Mouse (Mus musculus) brain, embryonic 18.5 days (tissue): ENCODE data around the gene Glis3.

Source experiments
- DNase-seq: peaks from one replicate; pipeline ENCODE4 v3.0.0-alpha.2; 2012; ENCODE audit warnings: low read depth, low spot score

Glis3 gene

DNA sequence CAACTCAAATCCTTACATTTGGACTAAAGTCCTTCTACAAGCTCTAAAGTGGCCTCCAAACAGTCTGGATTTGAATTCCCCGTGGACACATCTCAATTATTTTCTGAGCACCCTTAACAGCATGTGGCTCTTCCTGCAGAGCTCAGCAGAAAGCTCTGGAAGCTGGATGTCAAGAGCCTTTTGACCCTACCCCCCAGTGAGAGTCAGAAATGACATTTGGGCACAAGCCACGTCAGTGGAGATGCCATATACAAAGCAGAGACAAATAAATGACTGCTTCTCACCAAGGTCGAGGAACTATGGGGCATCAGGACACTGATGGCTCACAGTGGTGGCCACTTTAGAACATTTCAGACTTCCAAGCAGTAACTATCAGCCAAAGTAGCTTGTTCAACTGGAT is 146.3 kb downstream of the Glis3 start:
- no peak for DNase-seq

DNA sequence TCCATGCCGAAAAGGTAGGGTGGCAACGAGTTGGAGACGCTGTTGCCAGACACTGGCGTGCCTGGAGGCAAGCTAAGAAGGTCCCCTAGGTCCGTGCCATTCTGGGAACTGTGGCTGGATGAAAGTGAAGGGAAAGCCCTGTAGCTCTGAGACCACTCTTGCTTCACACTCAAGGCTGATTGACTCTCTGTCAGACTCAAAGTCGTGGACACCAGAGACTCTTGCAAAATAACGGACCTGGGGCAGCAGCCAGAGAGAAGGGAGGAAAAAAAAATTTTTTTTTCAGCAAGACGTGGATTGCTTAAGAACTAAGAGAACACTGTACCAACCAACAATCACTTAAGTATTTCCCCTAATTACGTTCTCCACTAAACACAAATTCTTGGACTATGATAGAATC is 148.1 kb downstream of the Glis3 start:
- DNase-seq = no peak

DNA sequence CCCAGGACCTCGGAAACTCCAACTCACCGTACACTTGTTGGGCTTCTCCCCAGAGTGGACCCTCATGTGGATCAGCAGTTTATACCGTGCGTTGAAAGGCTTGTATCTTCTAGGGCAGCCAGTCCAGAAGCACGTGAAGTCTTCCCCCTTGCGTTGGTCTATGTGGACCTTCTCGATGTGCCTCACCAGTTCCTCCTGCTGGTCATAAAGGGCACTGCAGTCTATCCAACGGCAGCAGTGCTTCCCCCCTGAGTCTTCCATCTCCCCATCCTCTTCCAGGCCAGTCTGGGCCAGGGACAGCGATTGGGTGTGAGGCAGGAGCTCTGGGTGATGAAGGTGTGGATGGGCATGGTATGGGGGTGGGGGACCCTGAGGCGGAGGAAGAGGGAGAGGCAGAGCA is 149.0 kb downstream of the Glis3 start:
- DNase-seq = no peak

- no peak for DNase-seq
These were observed 150.9 kb downstream of the Glis3 start for GRCm38 (mm10) chr19:28529006-28529405.

DNA sequence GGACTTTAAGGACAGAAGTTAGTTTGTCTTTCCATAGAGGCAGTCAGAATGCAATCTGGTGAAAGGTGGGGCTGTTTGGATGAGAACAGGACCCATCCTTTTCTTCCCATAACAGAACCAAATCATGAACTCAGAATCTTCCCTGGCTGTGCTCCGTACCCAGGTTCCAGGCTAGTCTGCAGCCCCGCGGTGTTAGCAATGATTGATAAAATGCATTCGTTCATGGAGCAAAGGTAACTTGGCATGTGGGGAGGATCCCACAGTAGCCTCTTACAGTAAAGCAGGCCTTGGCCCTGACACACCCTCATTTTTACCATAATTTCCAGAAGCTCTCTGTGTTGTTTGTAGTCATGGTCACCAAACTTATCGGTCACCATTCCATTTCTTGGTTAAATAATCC is 152.4 kb downstream of the Glis3 start:
- DNase-seq = no peak

- DNase-seq = no peak
These were observed 154.5 kb downstream of the Glis3 start for GRCm38 (mm10) chr19:28525331-28525730.

GRCm38 (mm10) chr19:28522289-28522688 is 157.6 kb downstream of the Glis3 start:
- no peak for DNase-seq

GRCm38 (mm10) chr19:28520761-28521181 is 159.1 kb downstream of the Glis3 start:
- DNase-seq = no peak

DNA sequence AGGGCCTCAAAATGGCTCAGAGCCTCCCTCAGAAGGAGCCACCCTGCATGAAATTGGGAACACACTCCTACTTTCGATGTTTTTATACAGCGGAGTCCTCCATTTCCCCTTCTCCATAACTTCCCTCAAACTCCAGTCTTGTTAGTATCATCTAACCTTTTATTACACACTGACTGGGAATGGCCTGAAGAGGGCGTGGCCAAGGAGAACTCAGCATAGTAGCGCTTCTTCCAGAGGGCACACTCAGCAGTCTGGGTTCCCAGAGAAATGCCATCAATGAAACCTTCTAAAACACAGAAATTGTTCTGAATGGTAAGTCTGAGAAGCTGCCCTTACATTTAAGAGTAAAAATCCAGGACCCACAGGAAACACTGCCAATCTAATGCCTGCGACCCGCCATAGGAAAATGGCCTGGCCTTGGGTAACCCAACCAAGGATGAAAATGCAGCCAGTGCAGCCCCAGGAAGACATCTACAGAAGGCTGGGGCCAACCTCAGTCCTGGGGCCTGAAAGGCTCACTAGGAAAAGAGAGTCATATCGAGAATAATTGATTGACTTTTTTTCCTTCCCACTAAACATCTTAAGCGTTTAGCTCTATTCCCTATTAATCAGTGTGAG is 159.6 kb downstream of the Glis3 start:
- no peak for DNase-seq

GRCm38 (mm10) chr19:28519296-28519695 is 160.6 kb downstream of the Glis3 start:
- no peak for DNase-seq

- DNase-seq = no peak
These were observed 161.0 kb downstream of the Glis3 start for GRCm38 (mm10) chr19:28518846-28519245.

DNA sequence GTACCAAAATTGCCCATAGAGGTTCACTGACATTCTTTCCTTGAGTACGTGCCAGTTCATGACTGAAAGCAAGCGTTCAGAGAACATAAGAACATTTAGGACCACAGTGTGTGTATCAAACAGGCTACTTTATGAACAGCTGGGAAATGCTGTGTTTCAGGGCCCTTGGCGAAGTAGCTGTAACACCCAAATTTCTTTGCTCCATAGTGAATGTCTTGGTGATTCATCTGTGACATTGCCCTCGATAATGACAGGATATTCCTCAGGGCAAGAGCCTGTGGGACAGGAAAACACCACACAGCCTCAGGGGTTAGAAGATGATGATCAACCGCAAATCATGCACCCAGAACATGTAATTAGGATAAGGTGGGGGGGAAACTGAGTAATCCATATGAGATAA is 161.6 kb downstream of the Glis3 start:
- DNase-seq = no peak

DNA sequence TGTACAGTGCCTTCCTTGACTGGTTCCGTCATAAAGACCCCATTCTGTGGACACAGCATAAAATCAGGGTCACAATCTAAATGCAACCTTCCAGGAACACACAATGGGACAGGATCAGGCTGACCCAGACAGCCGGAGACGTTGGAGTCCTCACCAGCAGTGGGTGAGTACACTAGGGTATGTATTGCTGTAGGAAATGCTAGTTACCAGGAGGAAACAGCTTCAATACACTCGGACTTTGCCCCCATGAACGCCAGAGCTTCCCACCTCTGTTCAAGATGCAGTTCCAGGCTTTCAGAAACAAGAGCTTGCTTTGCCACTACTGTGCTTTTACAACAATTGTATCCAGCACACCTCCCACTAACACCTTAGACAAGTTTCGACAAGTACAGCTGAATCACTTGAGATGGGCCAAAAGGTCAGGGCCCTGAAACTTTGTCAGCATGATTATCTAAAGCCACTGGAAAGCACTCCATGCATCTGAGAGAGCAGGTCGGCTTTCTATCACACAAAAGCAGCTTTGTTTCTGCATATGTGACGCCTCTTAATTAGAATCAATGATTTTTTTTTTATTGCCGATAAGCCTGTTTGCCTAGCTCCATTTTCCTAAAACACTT is 162.3 kb downstream of the Glis3 start:
- DNase-seq = no peak

DNA sequence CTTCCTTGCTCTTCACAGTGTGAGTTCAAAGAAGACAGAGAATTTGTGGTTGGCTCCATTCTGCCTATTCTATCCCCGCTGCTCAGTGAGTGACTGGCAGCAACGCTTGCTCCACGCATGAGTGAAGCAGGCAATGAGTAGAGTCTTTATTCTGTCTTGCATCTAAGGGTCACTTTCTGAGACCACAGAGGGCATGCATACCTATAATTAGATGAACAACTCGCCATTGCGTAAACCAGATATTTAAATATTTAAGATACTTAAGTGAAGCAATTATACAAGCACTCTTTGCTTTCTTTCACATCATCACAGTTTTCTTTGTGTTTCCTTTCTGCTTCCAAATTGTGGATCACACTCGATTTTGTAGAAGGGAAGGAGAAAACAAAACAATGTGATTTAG is 163.4 kb downstream of the Glis3 start:
- no peak for DNase-seq

- DNase-seq = no peak
These were observed 167.4 kb downstream of the Glis3 start for GRCm38 (mm10) chr19:28512475-28512874.

GRCm38 (mm10) chr19:28511910-28512309 is 168.0 kb downstream of the Glis3 start:
- DNase-seq = no peak

GRCm38 (mm10) chr19:28505376-28505775 is 174.5 kb downstream of the Glis3 start:
- DNase-seq = no peak

DNA sequence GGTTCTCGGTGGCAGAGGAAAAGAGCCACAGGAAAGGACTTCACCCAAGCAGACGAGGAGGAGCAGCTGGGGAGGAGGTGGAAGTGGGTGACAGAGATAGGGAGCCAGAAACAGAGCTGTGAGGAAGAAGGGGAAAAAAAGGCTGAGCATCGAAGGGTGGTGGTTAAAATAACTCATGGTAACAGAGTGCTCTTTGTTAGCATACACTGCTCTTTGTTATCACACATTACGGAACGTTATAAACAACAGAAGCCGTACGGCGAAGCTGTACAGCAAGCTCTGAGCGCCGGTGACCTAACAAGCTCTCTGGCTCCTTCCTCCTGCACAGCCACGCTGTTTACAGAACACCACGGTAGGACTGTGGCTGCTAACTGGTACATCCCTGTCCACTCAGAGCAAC is 176.9 kb downstream of the Glis3 start:
- no peak for DNase-seq

DNA sequence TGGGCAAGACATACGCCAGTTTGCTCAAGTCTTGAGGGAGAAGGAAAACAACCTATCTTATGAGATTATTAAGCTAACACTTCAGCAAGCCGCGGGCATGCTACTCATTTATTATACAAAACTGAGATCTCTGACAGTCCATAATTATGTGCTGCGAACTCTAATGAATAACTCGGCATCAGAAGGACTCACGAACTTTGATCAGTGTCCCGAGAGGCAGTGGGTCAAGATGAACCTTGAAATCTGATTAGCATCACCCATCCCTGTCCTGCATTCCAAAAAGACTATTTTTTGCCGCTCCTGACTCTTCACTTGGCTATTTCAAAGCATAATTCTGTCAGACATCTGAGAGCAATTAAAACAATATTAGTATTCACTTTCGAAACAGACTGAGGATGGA is 178.9 kb downstream of the Glis3 start:
- no peak for DNase-seq

DNA sequence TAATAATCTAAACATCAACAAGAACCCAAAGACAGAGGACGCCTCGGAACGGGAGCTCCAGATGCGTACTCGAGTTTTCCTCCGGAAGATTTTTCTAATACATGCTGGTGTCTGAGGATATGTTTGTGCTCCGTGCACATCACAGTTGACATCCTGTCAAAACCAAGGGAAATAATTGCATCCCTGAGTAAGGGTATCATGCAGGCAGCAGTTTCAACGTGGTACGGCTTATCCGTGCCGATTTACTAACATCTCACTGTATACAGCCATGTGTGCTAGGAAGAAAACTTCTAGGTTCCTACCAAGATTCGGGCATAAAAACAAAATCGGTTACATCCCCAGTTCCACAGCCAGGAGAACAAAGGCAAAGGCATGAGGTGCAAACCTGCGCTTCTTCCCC is 179.4 kb downstream of the Glis3 start:
- no peak for DNase-seq

GRCm38 (mm10) chr19:28499786-28500185 is 180.1 kb downstream of the Glis3 start:
- DNase-seq = no peak

- DNase-seq = no peak
These were observed 184.0 kb downstream of the Glis3 start for GRCm38 (mm10) chr19:28495926-28496325.

GRCm38 (mm10) chr19:28493605-28494260 is 186.1 kb downstream of the Glis3 start:
- no peak for DNase-seq
